Mouse (Mus musculus): ENCODE data around the gene Col4a2.

Col4a2 gene

DNA sequence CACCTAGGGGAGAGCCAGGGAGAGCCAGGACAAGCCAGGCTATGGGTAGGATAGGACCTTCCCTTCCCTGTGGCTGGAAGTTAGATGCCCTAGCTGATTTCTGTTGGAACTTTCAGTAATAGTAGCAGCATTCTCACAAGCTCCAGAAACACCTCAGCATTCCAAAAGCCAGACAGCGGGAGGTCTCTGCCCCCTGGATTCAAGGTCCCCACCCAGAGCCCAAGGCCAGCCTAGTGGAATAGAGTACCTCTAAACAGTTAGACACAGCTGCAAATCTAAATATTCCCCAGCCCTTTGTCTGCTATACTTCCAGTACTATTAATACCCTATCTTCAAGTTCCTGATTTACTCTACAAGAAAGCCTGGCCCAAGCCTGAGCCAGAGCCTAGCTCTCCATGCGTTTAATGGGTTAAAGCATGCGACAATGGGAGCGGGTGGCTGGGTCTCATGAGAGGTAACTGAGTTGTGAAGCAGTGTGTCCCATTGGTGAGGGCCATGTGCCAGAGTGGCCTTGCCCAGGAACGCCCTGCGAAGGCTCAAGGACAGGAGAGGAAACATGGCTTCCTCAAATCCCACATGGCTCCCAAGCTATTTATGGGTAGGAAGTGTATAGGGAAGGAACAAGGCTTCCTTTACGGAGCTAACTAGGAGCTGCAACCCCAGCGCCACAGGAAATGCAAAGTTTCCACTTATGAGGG is 15.3 kb upstream of the Col4a2 start:
- no peak for DNase-seq

DNA sequence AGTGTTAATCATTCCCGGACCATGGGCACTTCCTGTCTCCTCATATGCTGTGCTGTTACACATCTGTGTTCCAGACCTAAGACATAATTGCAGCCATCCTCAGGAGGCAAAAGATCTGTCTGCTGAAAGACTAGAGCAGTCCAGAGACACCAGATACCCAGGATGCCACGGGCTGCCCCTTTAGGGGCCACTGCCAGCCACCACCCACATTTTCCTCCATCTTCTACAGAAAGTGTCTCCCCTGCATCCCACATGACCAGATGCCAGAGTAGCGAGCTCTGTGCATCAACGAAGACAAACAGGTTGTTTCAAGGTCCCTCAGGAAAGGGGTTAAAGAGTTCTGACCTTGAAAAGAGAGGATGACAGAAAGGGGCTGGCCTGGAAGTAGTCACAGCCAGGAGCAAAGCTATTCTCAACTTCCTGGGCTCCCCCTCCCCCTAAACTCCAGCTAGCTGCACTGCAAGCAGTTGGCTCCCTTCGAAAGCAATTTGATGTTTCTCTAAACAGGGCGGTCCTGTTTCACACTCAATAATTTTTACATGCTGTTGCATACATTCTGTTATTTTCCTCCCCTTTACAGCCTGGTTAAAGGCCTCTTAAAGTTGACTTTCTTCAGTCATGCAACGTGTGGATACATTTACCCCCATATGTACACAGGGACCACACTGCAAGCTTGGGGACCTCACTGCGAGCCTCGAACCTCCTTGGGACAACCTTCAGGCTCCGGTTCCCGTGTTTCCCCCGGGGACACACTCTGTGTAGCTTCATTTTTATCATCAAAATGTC is 13.9 kb upstream of the Col4a2 start:
- no peak for DNase-seq

DNA sequence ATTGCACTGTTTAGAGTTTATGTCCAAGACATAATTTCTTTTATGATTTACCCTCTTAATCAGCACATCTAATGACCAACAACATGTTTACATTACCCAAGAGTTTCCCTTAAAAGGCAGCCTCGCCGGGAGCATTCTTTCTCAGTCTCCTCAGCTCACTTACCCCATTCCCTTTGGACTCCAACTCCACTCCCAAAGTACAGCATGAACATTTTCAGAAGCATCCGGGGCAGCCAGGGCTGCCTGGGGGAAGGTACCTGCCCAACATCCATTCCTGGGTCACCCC is 13.3 kb upstream of the Col4a2 start:
- no peak for DNase-seq

DNA sequence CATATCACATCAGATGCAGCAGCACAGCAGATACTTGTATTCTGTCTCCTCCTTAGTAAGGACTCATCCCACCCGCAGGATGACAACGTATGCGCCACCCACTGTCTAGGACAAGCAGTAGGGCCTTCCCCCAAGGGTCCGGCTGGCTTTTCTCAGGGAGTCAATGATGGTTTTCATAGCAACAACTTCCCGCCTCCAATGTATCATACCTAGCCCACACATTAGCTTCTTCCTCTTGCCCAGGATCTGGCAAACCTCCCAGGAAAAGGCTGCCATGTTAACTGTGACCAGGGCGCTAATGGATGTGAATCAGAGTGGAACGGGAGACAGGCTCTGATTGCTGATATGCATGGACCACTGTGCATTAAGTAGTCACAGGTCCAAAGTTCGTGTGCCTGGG is 12.2 kb upstream of the Col4a2 start:
- DNase-seq: no peak

DNA sequence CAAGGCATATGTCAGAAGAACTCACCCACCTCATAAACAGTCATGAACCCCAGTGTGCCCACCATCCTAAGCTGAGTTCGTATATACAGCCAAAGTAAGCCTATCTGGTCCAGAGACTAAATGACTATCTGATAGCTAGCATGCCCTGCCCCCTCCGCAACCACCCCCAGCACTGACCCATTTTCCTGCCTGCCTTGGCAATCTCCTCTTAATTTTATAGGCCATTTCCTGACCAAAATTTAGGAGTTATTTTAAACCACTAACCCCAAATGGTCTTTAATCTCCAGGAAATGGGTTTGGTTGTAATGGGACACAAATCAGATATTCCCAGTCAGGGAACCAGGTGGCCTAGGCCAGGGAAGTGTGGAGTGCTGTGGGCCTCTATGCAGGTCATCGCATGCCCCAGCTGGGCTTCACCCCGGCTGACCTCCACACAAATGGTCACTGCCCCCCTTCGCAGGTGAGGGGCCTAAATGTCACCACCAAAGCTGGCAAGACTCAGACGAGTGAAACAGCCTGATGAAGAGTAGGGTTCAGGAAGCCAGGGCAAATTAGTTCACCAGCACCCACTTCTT is 8.5 kb upstream of the Col4a2 start:
- DNase-seq: no peak

DNA sequence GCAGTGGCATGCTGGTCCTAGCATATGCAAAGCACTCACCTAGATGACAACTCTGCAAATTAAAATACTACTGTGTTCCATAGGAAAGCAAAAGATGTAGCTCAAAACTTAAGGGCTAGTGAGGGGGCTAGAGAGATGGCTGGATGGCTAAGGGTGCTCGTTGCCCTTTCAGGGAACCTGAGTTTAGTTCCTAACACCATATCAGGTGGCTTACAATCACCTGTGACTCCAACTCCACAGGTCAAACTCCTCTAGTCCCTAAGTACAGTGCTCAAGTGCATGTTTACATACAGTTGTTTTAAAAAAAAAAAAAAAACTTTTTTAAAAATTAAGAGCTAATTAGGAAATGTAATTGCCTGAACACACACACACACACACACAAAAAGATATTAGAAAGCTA is 7.1 kb upstream of the Col4a2 start:
- no peak for DNase-seq

DNA sequence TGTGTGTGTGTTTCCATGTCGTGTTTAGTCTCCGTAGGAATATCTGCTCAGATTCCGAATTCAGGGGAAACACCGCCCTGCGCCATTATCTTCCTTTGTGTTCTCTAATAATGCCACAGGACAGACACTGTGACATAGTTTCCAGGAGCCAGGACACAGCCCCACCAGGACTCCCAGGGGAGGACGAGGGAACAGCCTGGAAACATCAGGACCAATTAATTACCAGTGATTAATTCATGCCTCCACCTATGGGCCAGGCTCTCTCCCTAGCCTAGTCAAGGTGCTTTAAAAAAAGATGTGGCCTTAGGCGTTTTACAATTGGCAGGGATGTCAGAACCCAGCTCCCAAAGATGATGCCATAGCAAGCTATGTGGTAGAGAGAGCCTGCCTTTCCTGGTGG is 5.2 kb upstream of the Col4a2 start:
- no peak for DNase-seq

DNA sequence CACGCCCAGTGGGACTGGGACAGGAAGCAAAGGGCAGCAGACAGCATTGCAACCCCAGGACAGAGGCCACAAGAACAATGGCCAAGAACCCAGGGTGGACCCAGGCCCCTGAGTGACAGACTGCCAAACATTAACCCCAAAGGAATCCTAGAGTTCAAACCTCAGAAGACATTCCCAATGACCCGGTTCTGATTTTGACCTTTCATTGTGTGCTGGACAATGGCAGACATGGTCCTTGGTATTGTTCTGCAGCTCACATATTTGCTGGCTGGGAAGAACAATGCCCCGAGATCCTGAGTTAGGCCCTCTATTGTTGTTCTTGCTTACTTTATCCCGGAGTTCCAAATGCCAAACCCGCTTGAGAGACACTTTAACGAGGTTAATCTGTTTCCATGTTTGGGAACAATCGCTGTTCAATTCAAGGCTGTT is 4.0 kb upstream of the Col4a2 start:
- no peak for DNase-seq

DNA sequence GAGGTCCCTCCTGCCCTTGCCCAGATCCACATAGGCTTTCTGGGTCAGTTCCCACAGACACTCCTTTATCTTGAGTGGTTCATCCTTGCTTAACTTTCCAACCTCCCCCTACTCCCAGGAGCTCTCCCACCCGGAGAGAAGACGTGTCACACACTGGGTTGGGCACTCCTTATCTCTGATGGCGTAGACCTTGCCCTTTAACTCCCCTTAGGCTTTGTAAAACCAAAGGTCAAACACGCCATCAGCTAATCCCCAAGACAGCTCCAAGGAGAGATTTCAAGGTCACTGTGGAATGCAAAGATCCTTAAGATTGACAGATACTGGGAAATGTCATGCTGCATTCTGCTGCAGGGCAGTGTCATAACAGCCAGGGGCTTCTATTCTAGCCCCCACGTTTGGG is 3.4 kb upstream of the Col4a2 start:
- no peak for DNase-seq

DNA sequence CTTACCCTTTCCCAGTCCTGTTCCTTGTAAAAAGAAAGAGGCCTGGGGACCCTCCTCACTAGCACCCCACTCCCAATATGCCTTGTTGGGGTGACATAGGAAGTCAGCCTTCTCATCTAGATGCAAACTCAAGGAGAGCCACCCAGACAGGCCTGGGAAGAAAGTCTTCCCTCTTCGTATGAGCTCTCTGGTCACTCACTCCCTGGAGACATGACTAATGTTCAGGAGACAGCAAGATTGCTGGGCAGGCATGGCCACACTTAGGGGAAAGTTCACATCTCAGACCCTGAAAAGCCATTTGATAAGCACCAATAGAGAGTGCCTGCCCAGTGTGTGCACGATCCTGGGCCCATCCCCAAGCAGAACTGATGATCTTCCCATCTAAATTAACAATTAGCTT is 2.6 kb upstream of the Col4a2 start:
- DNase-seq: no peak

DNA sequence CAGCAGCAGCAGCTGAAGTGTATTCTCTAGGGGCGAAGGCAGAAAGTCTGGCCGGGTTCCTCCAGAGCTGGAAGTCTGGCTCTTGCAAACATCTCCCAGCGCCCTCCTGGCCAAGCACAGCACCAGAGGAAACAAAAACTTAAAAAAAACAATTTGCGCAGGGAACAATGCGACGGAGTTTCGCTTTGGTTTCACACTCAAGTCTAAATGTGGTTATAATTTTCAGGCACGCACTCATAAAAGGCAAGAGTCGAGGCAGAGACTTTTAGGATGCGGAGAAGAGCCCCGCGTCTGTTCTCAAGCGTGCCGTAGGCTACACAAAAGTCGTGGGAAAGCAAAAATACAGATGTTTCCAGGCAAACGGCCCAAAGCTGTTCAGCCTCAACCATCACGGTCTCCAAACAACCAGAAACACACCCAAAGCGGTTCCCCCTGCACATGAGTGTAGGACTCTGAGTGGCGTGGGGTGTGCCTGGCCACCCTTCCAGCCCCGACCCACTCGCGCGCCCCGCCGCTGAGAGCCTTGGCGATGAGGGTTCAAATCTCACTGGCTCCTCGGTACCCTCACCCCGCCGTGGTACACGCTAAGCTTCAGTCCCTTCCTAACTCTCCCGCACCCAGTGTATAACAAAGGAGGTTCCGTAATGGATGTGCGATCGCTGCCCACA is 790 bp upstream of the Col4a2 start:
- no peak for DNase-seq

DNA sequence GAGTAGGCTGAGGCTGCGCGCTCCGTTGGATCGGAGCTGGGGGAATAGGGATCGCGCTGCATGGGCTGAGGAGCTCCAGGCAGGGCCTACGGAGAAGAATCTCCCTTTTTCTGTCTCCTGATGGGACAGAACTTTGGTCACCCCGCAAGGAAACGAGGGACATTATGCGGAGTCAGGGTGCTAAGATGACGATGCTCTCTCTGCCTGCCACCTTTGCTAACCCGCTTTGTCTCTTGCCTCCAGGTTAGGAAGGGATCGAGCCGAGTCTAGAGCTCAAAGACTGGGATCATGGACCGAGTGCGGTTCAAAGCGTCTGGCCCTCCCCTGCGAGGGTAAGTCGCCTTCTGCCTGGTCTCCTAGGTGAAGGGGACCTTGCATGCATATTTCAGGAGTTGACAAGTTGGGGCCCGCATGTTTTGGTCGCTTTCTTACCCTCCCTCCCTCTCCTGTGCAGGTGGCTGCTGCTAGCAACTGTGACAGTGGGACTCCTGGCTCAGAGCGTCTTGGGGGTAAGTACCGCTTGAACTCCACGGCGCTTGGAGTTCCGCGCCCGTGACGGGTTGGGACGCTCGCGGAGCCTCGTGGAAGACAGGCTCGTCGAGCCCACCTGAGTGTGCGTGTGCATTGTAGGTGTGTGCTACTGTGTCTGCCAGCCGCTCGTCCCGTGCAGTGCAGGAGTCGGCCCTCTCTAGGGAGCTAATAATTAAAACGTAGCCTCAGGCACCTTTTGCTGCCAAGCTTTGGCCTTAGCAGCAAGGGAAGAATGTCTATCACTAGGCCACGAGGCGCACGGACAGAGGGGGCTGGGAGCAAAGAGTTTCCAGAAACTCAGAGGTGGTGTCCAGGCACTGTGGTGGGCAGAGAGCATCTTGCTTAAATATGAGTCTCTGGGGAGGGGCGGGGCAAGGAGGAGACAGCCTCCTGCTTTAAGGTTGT is 839 bp downstream of the Col4a2 start:
- DNase-seq: no peak

DNA sequence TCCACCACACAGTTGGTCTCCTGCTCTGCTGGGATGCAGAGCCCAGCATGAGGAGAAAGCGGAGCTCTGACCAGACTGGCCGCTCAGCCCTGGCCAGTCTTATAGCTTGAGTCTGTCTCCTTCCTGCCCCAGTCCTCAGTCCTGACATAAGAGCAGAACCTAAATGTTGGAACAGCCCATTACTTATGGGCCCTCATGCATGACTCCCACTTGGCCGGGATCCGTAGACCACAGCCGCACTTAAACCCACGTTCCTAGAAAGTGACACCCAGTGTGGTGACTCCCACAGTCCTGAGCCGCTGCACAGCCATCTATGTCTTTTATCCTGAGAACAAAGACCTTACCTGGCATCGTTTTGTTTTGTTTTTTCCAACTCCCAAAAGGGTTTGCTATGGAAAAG is 2.0 kb downstream of the Col4a2 start:
- no peak for DNase-seq

DNA sequence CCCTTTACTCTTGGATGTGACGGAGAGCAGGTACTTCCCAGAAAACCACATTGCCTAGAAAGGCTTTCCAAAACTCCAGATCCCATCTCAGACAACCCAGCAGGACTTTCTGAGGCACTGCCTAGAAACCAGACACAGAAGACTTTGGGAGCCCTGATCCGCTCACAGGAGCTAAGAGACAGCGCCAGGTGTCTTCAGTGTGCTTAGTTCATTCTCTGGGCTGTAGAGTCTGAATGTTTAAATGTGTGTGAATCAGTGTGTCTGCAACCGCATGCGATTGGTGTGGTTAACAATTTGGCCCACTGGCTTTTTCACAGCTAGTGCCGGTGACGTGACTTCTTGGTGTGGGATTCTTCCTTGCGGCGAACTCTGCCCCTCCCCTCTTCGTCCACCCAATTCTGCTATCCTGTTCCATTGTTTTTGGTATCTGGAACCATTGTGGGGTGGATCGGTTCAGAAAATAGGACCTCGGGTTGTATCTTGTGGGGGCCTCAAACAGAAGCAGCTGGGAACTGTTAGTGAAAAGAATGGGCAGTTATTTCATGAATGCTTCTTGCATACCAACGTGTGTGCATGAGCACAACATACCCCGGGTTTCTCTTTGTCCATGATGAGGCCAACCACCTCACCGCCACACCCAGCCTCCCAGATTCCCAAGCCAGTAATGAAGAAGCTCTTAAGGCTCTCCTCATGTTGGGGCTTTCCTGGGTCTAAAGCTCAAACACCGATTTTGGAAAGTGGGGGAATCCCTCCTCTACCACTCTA is 2.8 kb downstream of the Col4a2 start:
- DNase-seq: no peak

DNA sequence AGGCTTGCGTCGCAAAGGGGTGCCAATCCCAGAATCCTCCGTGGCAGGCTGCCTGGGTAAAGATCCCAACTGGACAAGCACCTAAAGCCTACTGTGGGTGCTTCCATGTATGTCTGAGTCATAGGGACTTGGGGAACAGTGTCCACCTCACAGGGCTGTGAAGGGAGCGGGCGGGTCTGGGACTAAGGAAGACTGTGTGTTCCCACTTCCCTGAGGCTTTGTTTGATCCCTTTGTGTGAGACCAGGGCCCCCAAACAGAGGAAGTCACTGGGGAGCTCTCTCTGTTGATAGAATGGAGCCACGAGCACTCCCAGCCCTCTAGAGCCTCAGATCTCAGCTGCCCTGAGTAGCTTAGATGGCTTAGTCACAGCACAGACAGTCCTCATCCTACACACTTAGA is 3.5 kb downstream of the Col4a2 start:
- DNase-seq: no peak

DNA sequence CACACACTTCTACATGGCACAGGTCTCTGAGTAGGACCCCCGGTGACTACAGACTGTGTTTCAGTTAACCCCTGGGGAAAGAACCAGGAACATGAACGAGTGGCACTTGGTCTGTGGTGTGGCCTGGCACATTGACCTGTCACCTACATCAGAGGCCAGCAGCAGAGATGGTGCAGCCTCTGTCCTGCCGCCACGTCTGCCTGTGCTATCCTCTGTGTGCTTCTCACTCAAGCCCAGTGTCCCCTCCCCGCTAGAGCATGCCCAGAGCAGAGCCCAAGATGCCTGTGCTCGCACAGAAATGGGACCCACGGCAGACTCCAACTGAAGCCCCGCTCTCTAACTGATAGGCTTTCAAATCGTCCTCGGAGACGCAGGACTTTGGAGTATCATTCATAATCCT is 6.8 kb downstream of the Col4a2 start:
- DNase-seq: no peak

DNA sequence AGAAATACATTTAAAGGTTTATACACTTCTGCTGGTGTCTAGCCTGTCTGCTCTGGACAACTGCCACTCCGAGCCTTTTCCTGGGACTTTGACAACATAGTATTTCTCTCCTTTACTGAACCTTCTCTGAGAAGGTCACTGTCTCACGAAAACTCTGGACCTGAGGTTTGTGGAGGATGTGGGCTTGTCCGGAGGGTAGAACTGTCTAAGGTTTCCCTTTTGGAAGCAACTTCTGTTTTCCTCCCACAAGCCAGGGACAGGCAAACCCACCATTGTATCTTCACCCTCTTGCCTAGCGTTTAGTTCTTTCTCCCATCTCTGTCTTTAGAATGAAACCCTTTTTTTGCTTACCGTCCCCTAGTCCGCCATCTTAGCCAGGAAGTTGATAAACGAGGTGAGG is 9.2 kb downstream of the Col4a2 start:
- DNase-seq: no peak

DNA sequence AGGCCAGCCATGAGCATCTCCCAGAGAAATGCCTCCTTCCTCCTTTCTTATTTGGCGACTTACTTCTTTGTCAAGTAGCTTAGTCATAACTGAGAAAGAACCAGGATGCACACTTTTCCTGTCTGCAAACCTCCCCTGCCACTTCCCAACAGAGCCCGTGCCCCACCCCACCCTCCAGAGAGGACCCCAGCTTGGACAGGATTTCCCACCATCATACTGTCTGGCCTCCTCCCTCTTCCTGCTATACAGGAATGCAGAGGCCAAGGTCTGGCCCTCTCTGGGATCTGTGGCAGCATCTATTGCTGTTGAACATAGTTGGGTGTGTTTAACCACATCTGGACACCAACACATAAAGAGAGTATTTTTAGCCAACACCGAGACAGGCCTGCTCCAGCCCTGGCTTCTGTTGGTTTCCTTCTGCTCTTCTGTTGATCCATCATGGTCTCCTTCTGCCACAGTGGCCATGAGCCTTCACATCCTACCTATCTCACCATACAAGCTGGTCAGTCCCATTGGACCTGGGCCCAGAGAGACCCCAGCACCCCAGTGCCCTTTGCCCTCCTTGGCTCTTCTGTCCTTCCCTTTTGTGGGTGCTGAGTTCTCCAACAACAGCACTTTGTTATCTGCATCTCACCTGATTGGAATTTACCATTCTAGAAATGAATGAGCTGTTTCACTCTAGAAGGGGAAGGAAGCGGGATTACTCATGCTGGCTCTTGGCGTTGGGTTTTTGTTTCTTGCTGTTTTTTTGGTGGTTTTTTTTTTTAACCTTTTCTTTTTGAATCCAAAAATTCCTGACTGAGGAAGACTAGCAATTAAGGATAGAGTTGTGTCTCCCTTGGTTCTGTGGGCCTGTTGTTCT is 10.3 kb downstream of the Col4a2 start:
- no peak for DNase-seq

DNA sequence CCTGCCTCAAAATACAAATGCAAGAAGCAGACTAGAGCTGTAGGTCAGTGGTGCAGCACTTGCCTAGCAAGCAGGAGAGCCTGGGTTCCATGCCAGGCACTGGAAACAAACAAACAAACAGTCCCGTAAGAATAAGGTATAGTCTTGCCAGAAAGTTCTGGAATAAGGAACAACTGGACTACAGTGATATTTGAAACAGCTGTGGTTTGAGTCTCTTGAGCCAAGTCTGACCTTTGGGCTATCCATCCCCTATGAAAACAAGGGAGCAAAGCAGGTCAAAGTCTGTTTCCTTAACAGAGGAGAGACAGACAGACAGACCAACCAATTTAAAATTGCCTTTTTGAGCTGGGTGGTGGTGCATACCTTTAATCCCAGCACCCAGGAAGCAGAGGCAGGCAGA is 11.1 kb downstream of the Col4a2 start:
- DNase-seq: no peak

DNA sequence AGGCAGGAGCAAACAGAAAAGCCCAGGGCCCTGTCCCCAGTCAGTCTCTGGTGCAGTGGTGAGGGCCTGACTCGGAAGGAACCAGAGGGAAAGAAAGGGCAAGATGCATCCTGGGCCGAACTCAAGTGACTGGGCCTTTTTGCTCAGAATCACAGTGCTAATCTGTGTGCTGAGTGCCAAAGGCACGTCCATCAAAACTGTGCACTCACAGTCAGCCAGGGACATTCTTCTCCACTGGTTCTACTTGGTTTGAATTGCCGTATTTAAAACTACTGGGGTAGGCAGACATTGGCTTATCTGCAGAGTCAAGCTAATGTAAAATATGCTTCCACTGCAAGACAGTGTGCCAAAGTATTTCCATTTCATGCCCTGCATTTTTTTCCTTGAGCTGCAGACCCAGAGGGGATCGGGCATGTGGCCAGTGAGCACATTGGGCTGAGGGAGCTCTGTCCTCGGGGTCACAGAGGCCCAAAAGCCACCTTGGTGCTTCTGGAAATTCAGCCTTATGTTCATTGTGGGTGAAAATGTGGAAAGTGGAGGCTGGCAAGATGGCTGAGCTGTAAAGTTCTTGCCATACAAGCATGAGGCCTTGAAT is 12.3 kb downstream of the Col4a2 start:
- DNase-seq: no peak

DNA sequence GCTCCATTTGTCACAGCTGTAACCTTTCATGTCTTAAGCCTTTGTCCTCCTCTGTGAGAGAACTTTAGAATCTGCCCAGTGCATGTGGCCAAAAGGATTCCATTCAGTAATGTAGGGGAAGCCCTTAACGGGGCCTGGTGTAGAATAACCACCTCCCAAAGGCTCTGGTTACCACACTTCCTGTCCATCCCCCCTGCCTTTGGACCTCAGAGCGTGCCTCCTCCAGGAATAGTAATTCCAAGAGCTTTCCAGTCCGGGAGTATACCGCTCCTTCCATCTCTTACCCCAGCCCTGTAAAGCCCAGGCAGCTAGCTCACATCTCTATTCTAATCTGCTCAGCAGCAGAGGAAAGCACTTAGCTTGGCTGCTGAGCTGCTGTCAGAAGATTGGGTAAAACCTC is 14.7 kb downstream of the Col4a2 start:
- DNase-seq: no peak
